Mouse (Mus musculus) CH12.LX (cell line): ENCODE measurements at regions not wholly inside any gene's neighbourhood (a gene's known extent, or its start where the extent isn't known, plus 50 kb on each side); places are given as distances from the start of the nearest gene placed in this dataset.
A peak's percentile ranks its signal among the peaks of the same experiment; 100 is the strongest.

Experiments
- DNase-seq: peaks from one replicate; pipeline ENCODE4 v3.0.0-alpha.2; 2013; ENCODE audit errors: extremely low read depth
- H3K27ac ChIP-seq: 2 replicates; pipeline ENCODE4 v1.5.1; 2012; ENCODE audit warnings: low read depth, mild to moderate bottlenecking, control low read depth, moderate library complexity; ENCODE audit not compliant: insufficient read depth
- H3K27me3 ChIP-seq: replicated peaks from 2 replicates; pipeline ENCODE3; 2012; ENCODE audit warnings: inconsistent platforms
- H3K36me3 ChIP-seq, 2 experiments: replicated peaks in 1 of 2; 2 replicates each; pipeline versions ENCODE3 to v1.6.1; 2012; ENCODE audit warnings: inconsistent platforms in 1 of 2, low read length in 1 of 2, mild to moderate bottlenecking in 1 of 2, mixed read lengths in 1 of 2, moderate library complexity in 1 of 2; ENCODE audit not compliant: control insufficient read depth in 1 of 2, insufficient read depth in 1 of 2
- H3K4me1 ChIP-seq, 2 experiments: 2 replicates each; pipeline ENCODE4 v1.6.1; 2012; ENCODE audit warnings: inconsistent platforms in 1 of 2, moderate library complexity in 1 of 2; ENCODE audit not compliant: insufficient read depth in 2 of 2, control insufficient read depth in 1 of 2
- H3K4me2 ChIP-seq: 2 replicates; pipeline ENCODE4 v1.6.1; 2012; ENCODE audit warnings: low read depth, mild to moderate bottlenecking, control low read depth; ENCODE audit not compliant: poor library complexity, insufficient read depth, severe bottlenecking
- H3K4me3 ChIP-seq, 3 experiments: fragments of 150-350 bp in 1 of 3; sonication (generic) in 1 of 3; replicated peaks in 1 of 3; 2 replicates each; pipeline versions ENCODE3 to v1.5.1; 2011 to 2012; ENCODE audit warnings: low read depth in 2 of 3, low read length in 2 of 3, mild to moderate bottlenecking in 2 of 3, moderate library complexity in 2 of 3, control low read depth in 1 of 3, improper control_type of control experiment in 1 of 3, inconsistent platforms in 1 of 3, mixed read lengths in 1 of 3; ENCODE audit not compliant: poor library complexity in 1 of 3
- H3K79me2 ChIP-seq: replicated peaks from 2 replicates; pipeline ENCODE4 v1.6.1; 2012; ENCODE audit warnings: mild to moderate bottlenecking, moderate library complexity; ENCODE audit not compliant: control insufficient read depth, poor library complexity, insufficient read depth, severe bottlenecking; ENCODE audit errors: extremely low read depth
- H3K9ac ChIP-seq: 2 replicates; pipeline ENCODE4 v1.6.1; 2012; ENCODE audit warnings: low read depth, mild to moderate bottlenecking, control low read depth, moderate library complexity; ENCODE audit not compliant: insufficient read depth
- H3K9me3 ChIP-seq: replicated peaks from 2 replicates; pipeline ENCODE3; 2012; ENCODE audit warnings: low read length, inconsistent platforms, mixed read lengths
- EP300 ChIP-seq: IDR thresholded peaks from 2 replicates; pipeline ENCODE4 v1.6.1; 2011; ENCODE audit warnings: low read length, improper control_type of control experiment
- ETS1 ChIP-seq: conservative IDR thresholded peaks from 2 replicates; pipeline ENCODE4 v1.6.1; 2012; ENCODE audit warnings: low read depth, mild to moderate bottlenecking, inconsistent platforms, low read length, improper control_type of control experiment, moderate library complexity
- GABPA ChIP-seq: IDR thresholded peaks from 2 replicates; pipeline ENCODE4 v1.6.1; 2012; ENCODE audit warnings: low read depth, low read length, improper control_type of control experiment, inconsistent platforms; ENCODE audit not compliant: insufficient replicate concordance
- IRF4 ChIP-seq: IDR thresholded peaks from 2 replicates; pipeline ENCODE4 v1.6.1; 2014; ENCODE audit warnings: low read depth, mild to moderate bottlenecking, inconsistent platforms, low read length, improper control_type of control experiment
- JUN ChIP-seq: IDR thresholded peaks from 2 replicates; pipeline ENCODE4 v1.6.1; 2011; ENCODE audit warnings: low read depth, mild to moderate bottlenecking, low read length, improper control_type of control experiment, moderate library complexity; ENCODE audit not compliant: insufficient read depth
- MAX ChIP-seq: IDR thresholded peaks from 2 replicates; pipeline ENCODE4 v1.6.1; 2011; ENCODE audit warnings: low read length, improper control_type of control experiment
- NELFE ChIP-seq: IDR thresholded peaks from 2 replicates; pipeline ENCODE4 v1.6.1; 2011; ENCODE audit warnings: low read depth, low read length, improper control_type of control experiment
- PAX5 ChIP-seq: IDR thresholded peaks from 2 replicates; pipeline ENCODE4 v1.6.1; 2012; ENCODE audit warnings: low read length, inconsistent platforms, mixed read lengths
- POLR2AphosphoS2 ChIP-seq: IDR thresholded peaks from 2 replicates; pipeline ENCODE4 v1.6.1; 2011; ENCODE audit warnings: low read depth, low read length, improper control_type of control experiment
- RAD21 ChIP-seq: IDR thresholded peaks from 2 replicates; pipeline ENCODE4 v1.6.1; 2011; ENCODE audit warnings: low read depth, mild to moderate bottlenecking, low read length, improper control_type of control experiment, moderate library complexity
- RCOR1 ChIP-seq: conservative IDR thresholded peaks from 2 replicates; pipeline ENCODE4 v1.6.1; 2012; ENCODE audit warnings: low read depth, mild to moderate bottlenecking, inconsistent platforms, low read length, improper control_type of control experiment
- SIN3A ChIP-seq: IDR thresholded peaks from 2 replicates; pipeline ENCODE4 v1.6.1; 2012; ENCODE audit warnings: low read length, improper control_type of control experiment, inconsistent platforms
- TBP ChIP-seq: conservative IDR thresholded peaks from 2 replicates; pipeline ENCODE4 v1.6.1; 2011; ENCODE audit warnings: low read depth, low read length, improper control_type of control experiment
- TCF12 ChIP-seq: IDR thresholded peaks from 2 replicates; pipeline ENCODE4 v1.6.1; 2014; ENCODE audit warnings: low read depth, mild to moderate bottlenecking, inconsistent platforms, low read length, improper control_type of control experiment
- USF1 ChIP-seq: IDR thresholded peaks from 2 replicates; pipeline ENCODE4 v1.6.1; 2014; ENCODE audit warnings: low read depth, mild to moderate bottlenecking, inconsistent platforms, low read length, improper control_type of control experiment
- USF2 ChIP-seq: conservative IDR thresholded peaks from 2 replicates; pipeline ENCODE4 v1.6.1; 2011; ENCODE audit warnings: low read depth, low read length, improper control_type of control experiment
- ZMIZ1 ChIP-seq: IDR thresholded peaks from 2 replicates; pipeline ENCODE4 v1.6.1; 2012; ENCODE audit warnings: low read depth, mild to moderate bottlenecking, inconsistent platforms, low read length, improper control_type of control experiment
- dilution Hi-C: fragments of 300-500 bp; cut with MboI; formaldehyde crosslinking; loops from 2 replicates; pipeline ENCODE4 v1.14.3; 2020; ENCODE audit warnings: low sequenced_read_pairs; ENCODE audit not compliant: extremely low pct_unique_long_range_greater_than_20kb, extremely low pct_ligation_motif_present
- in situ Hi-C: fragments of 300-500 bp; cut with MboI; formaldehyde crosslinking; loops from 3 replicates; pipeline ENCODE4 v1.14.3; 2019; ENCODE audit warnings: low sequenced_read_pairs, low pct_ligation_motif_present, low pct_unique_long_range_greater_than_20kb, mixed read lengths

DNA sequence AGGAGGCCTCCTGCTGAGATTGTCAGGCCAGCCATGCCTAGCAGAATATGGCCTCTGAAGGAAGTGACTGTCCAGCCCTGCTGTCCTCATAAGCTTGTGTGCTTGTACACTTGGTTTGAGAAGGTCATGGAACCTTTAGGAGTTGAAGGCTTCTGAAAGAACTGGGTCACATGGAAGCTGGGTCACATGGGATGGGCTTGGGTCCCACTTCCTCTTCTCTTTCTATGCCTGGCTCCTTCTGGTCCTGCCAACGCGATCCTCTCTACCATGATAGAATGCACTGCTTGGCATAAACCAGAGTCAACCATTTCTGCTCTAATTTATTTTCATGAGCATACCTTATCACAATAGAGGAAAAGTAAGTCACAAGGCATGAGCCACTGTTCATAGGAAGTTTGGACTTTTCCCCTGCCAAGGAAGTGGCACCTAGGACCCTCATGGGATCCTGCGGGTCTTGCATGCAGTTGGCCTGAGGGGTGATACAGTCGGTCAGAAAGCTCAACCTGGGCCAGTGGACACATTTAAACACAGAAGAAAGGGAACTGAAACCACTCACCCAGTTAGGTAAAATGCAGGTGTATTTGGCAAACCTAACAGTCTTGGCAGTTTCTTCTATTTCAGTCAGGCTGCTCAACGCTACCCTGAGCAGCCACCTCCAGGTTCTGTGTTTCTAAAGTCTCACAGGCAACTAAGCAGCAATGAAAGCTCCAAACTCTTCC lies 130.2 kb upstream of the Irs2 start:
- dilution Hi-C loops, result no loop called here
- peak; percentile 79 for DNase-seq
- in situ Hi-C loops, result no loop called here
- no peaks in the 10 kb centered on the region for H3K79me2 ChIP-seq
- H3K36me3 ChIP-seq, result no peaks in the 10 kb centered on the region
- H3K9me3 ChIP-seq, result peaks cover 3% of the 10 kb centered on the region
- TF ChIP-seq USF1, result peak; percentile 67
- 0 out of 2 replicates have a peak, but pooled peaks have one; percentile 45 for TF ChIP-seq RCOR1
- TF ChIP-seq IRF4, result peak; percentile 83
- TF ChIP-seq USF2, result peak; percentile 81
- TF ChIP-seq NELFE, result no peak
- TF ChIP-seq RAD21, result no peak
- TF ChIP-seq POLR2AphosphoS2, result no peak
- TF ChIP-seq GABPA, result no peak
- no peak for TF ChIP-seq PAX5
- TF ChIP-seq TCF12, result no peak
- TF ChIP-seq ZMIZ1, result no peak
- TF ChIP-seq EP300, result peak; percentile 83
- peak; percentile 51; the same call in 1 of the 2 replicates for TF ChIP-seq MAX
- H3K9ac ChIP-seq, result no peak overlapping the region
- H3K4me2 ChIP-seq, result no peak overlapping the region; the same call in 1 of the 2 replicates
- H3K27me3 ChIP-seq, result no peaks in the 10 kb centered on the region
- no peak overlapping the region for H3K4me3 ChIP-seq
- H3K27ac ChIP-seq, result no peak overlapping the region
- peaks cover 6 to 23% of the 10 kb centered on the region in 2 experiments for H3K4me1 ChIP-seq

DNA sequence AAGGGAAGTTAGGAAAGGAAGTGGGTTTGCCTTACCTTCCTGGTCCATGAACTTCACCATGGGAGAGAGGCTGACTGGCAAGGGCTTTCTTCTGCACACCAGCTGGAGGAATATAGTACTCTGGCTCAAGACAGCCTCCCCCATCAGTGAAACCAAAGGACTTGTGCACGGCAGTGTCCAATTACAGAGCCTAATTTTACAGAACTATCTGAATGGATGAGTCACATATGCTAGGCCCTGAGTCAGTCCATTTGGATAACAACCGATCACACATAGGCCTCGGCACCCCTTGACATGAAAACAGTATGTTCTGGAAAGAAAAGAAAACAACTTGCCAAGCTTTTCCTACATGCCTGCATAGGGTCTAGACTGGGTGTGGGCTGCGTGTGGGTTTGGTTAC lies 128.3 kb upstream of the Irs2 start:
- Histone ChIP-seq H3K9me3 (peaks cover 3% of the 10 kb centered on the region), H3K36me3 (no peaks in the 10 kb centered on the region), H3K79me2 (no peaks in the 10 kb centered on the region), H3K4me3 (no peak overlapping the region), H3K4me1 (peaks cover 6 to 23% of the 10 kb centered on the region in 2 experiments), H3K27me3 (no peaks in the 10 kb centered on the region), H3K4me2 (no peak overlapping the region), H3K9ac (no peak overlapping the region), H3K27ac (no peak overlapping the region)
- in situ Hi-C loops, result no loop called here
- DNase-seq, result no peak
- dilution Hi-C loops, result no loop called here
- TF ChIP-seq USF2 (no peak), TBP (no peak), ETS1 (no peak), JUN (no peak), SIN3A (no peak)
